Mouse (Mus musculus) ovary, adult 18-20 months (tissue): ENCODE data around the gene Fam170b.

Experiments
- DNase-seq: peaks from one replicate; pipeline ENCODE4 v3.0.0; 2022; ENCODE audit warnings: low spot score, mixed read lengths

Fam170b gene

GRCm38 (mm10) chr14:32833847-32834246, at the start of gene Fam170b:
Gene Fam170b, plus strand, starts transcription at chr14:32833962.
- DNase-seq: no peak

GRCm38 (mm10) chr14:32784130-32784747, 49.5 kb upstream of the Fam170b start:
- DNase-seq: peak; percentile 29

GRCm38 (mm10) chr14:32784748-32785134, 49.0 kb upstream of the Fam170b start:
- no peak for DNase-seq

- DNase-seq: no peak
These were observed 48.1 kb upstream of the Fam170b start, which contains the start of gene Tmem273 for GRCm38 (mm10) chr14:32785556-32786130. Gene Tmem273, plus strand, starts transcription at chr14:32785963.

GRCm38 (mm10) chr14:32787691-32788090, 46.1 kb upstream of the Fam170b start:
- DNase-seq: no peak

- no peak for DNase-seq
These were observed 37.4 kb upstream of the Fam170b start for GRCm38 (mm10) chr14:32796375-32796774.

GRCm38 (mm10) chr14:32797803-32798202, 36.0 kb upstream of the Fam170b start:
- no peak for DNase-seq

GRCm38 (mm10) chr14:32798355-32798754, 35.4 kb upstream of the Fam170b start:
- no peak for DNase-seq

GRCm38 (mm10) chr14:32800048-32800447, 33.7 kb upstream of the Fam170b start:
- no peak for DNase-seq

GRCm38 (mm10) chr14:32801016-32801661, 32.6 kb upstream of the Fam170b start:
- no peak for DNase-seq

- no peak for DNase-seq
These were observed 32.1 kb upstream of the Fam170b start for GRCm38 (mm10) chr14:32801662-32802024.

GRCm38 (mm10) chr14:32810111-32810510, 23.7 kb upstream of the Fam170b start:
- DNase-seq: no peak

- no peak for DNase-seq
These were observed 21.3 kb upstream of the Fam170b start for GRCm38 (mm10) chr14:32812429-32812828.

- no peak for DNase-seq
These were observed 18.8 kb upstream of the Fam170b start for GRCm38 (mm10) chr14:32814961-32815360.

GRCm38 (mm10) chr14:32816533-32816932, 17.2 kb upstream of the Fam170b start:
- DNase-seq: no peak

- no peak for DNase-seq
These were observed 16.5 kb upstream of the Fam170b start for GRCm38 (mm10) chr14:32817258-32817657.

- DNase-seq: no peak
These were observed 14.5 kb upstream of the Fam170b start for GRCm38 (mm10) chr14:32819297-32819696.

GRCm38 (mm10) chr14:32822812-32823211, 10.9 kb upstream of the Fam170b start:
- DNase-seq: no peak

GRCm38 (mm10) chr14:32823861-32824260, 9.9 kb upstream of the Fam170b start:
- DNase-seq: no peak

- DNase-seq: no peak
These were observed 9.3 kb upstream of the Fam170b start for GRCm38 (mm10) chr14:32824267-32825150.

- DNase-seq: peak; percentile 55
These were observed 8.2 kb upstream of the Fam170b start for GRCm38 (mm10) chr14:32825426-32826032.

- peak; percentile 13 for DNase-seq
These were observed 6.6 kb upstream of the Fam170b start for GRCm38 (mm10) chr14:32827165-32827564.
